Mouse (Mus musculus) urinary bladder, adult 18-20 months (tissue): ENCODE measurements around the gene Zfp866.

ENCODE experiments used
- DNase-seq, 2 experiments: peaks; one replicate each; pipeline ENCODE4 v3.0.0; 2022; ENCODE audit warnings: low spot score in 2 of 2, mixed read lengths in 2 of 2

The Zfp866 gene

DNA sequence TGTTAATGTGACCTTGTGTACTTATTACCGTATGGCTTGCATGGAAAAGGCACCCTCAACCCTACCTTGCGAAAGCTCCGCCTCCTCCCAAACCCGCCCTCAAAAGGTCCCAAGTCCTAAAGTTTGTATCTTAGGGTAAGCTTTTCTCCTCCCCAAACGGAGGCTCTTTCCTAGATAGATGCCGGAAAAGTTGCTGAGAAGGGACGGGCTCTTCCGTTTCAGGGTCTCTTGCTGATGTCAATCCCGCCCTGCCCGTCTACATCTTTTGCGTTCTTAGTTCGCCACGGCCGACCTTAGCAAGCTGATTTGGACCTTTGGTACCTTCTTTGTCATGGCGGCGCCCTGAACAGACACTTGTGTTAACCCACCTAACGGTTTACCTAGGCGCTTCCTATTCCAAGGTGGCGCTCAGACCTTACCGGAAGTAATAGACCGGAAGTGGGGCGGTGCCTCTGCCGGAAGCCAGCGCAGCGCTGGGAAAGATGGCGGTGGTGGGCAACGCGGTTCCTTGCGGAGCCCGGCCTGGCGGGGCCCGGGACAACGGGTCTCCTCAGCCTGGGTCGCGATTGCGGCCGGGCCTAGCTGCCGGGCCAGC, at the start of gene Zfp866, which contains the start of gene Atp13a1:
Gene Zfp866, minus strand, starts transcription at position 406 of the 595 bp plus-strand sequence.
Gene Atp13a1, plus strand, starts transcription at position 391 of the 595 bp plus-strand sequence.
- peak; percentile 82 for DNase-seq

- DNase-seq: no peak
These were observed 46.2 kb upstream of the Zfp866 start for GRCm38 (mm10) chr8:69837057-69837682.

GRCm38 (mm10) chr8:69832298-69832853, 41.4 kb upstream of the Zfp866 start, which contains the start of gene Pbx4:
Gene Pbx4 (plus strand): TSS chr8:69832491.
- peak; percentile 55 to 57 for DNase-seq

DNA sequence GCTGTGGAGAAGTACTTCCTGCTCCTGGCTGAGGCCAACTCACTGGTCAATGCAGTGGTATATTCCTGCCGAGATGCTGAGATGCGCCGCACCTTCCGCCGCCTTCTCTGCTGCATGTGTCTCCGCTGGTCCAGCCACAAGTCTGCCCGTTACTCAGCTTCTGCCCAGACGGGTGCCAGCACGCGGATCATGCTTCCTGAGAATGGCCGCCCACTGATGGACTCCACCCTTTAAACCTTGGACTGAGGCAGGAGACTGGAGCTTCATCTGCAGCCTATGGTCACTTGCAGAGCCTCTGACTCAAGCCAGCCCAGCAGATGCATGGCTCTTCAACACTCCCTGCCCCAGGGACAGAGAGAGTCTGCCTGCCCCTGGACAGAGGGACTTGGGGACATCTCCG, 35.4 kb upstream of the Zfp866 start:
- DNase-seq: no peak

DNA sequence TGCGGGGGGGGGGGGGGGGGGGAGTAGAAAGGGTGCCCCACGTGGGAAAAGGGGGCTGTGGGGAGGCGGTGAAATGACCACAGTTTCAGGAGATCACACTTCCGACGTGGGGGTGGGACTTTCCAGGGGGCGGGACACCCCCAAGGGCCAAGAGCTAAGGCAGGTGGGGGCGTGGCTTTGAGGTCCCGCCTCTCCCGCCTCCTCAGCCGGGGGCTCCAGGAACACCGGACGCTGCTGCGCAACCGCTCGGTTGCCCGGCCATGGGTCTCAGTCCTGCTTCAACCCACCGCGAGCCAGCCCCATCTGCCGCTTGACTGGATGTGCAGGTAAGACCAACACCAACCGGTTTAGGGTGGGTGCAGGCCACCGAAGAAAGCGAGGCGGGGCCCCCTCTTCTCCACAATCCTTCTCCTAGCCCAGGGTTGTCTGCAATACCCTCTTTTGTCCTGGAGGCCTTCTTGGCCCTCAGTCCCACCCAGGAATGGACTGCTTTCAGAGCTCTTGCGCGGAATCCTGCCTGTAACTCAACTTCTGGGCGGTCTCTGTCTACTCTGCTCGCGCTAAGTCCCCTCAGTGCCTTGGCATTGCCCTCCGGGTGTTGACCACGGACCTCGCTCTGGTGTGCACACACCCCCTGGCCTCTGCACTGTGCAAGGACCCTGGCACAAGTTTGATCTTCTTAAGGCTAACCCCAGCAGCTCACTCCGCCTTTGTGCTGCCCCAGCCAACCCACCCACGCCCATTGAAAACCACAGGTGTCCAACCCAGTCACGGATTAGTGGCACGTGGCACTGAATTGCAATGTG, 31.6 kb upstream of the Zfp866 start, which contains the start of gene Lpar2:
Gene Lpar2, plus strand, starts transcription at position 44 of the 806 bp plus-strand sequence.
- peak; percentile 59 to 63 for DNase-seq

GRCm38 (mm10) chr8:69821971-69822385, 31.0 kb upstream of the Zfp866 start:
- peak in 1 of 2 experiments; percentile 28 for DNase-seq

- no peak for DNase-seq
These were observed 29.5 kb upstream of the Zfp866 start for GRCm38 (mm10) chr8:69820466-69820865.

DNA sequence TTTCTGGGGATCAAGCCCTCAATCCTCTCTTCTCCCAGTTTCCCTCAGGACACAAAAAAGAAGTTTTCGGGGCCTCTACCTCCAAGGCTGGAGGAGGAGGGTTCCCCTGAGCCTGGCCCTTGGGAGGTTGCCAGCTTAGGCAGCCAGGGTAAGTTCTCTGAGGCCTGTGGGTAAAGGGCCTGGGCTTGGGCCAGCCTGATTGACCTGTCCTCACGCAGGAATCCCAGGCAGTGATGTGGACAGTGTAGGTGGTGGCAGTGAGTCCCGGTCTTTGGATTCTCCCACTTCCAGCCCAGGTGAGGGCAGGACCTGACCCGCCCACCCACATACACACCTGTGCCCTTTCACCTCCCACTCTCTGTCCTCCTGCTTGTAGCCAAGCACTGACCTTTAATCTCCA, 24.4 kb upstream of the Zfp866 start:
- DNase-seq: no peak

DNA sequence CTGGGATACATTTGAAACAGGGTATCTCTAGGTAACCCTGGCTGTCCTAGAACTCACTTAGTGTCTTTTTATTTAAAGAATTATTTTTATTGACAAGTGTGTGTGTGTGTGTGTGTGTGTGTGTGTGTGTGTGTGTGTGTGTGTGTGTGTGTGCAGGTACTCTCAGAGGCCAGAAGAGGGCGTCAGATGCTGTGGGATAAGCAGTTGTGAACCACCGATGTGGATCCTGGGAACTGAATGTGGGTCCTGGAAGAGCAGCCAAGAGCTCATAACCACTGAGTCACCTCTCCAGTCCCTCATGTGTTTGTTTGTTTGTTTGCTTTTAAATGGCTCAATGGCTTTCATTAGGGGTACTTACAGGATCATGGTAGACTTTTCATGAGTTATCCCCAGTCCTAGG, 23.9 kb upstream of the Zfp866 start:
- DNase-seq: no peak

GRCm38 (mm10) chr8:69809820-69810219, 18.8 kb upstream of the Zfp866 start:
- DNase-seq: no peak

- DNase-seq: no peak
These were observed 18.0 kb upstream of the Zfp866 start for GRCm38 (mm10) chr8:69808864-69809403.

GRCm38 (mm10) chr8:69808094-69808863, 17.3 kb upstream of the Zfp866 start, which contains the start of gene Gmip:
Gene Gmip (plus strand): TSS chr8:69808679.
- peak; percentile 74 to 81 for DNase-seq

DNA sequence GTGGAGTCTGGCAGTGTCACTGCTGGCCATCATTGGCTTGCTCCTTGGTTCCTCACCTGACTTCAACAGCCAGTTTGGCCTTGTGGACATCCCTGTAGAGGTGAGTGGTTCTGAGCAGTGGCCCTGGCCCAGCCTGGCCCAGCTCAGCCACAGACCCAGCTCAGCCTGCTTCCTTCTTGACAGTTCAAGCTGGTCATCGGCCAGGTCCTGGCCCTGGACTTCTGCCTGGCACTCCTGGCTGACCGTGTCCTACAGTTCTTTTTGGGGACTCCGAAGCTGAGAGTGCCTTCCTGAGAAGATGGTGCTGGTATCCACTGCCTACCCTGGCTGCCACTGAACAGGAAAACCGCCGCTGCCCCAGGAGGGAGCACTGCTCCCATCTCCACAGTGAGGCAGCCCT, 16.3 kb upstream of the Zfp866 start:
- DNase-seq: no peak

- DNase-seq: no peak
These were observed 14.5 kb upstream of the Zfp866 start for GRCm38 (mm10) chr8:69805491-69805890.

DNA sequence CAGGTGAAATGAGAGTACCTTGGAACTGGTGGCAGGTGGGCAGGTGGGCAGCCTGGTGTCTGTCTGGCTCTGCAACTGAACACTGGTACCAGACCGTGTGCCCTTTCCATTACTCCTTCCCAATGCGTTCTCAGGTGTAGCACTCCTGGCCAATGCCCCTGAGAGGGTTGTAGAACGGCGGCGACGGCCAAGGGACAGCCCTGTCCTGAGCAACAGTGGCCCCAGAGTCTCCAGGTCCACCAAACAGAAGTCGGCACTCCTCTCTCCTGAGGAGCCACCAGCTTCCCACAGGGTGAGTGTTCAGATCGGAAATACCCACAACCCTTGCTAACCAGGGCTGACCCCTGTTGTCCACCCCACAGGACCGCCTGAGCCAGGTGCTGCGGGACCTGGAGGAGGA, 14.1 kb upstream of the Zfp866 start:
- no peak for DNase-seq

GRCm38 (mm10) chr8:69804537-69804936, 13.6 kb upstream of the Zfp866 start:
- DNase-seq: no peak

DNA sequence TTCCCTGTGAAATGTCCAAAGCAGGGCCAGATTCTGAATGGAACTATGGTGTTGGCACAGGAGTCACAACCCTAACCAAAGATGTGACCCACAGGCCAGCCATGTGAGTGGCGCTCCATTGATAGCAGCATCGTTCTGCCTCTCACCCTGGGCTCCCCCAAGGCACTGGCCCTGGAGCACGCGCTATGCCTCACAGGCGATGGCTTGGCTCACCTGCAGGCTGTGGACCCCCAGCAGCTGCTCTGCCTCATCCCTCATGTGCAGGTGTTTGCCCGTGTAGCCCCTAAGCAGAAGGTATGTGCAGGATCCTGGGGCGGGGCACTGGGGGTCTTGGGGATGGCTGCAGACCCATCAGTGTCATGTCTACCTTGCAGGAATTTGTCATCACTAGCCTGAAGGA, 12.4 kb upstream of the Zfp866 start:
- DNase-seq: no peak

GRCm38 (mm10) chr8:69802216-69802615, 11.2 kb upstream of the Zfp866 start:
- DNase-seq: no peak

DNA sequence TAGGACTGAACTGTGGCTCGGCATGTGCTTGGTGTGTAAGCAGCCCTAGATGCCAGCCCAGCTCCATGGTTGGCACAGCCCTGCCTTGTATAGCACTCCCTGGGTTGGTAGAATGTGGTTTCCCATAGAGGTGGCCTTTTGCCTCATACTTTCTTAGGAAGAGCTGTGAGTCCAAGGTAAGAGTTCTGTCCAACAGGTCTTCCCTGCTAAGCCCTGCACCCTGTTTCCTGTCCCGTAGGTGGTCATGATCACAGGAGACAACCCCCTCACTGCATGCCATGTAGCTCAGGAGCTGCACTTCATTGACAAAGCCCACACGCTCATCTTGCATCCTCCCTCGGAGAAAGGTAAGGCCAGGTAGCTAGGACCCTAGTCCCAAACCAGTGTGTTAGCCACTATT, 10.8 kb upstream of the Zfp866 start:
- no peak for DNase-seq

- no peak for DNase-seq
These were observed 9.0 kb upstream of the Zfp866 start for GRCm38 (mm10) chr8:69799946-69800345.

DNA sequence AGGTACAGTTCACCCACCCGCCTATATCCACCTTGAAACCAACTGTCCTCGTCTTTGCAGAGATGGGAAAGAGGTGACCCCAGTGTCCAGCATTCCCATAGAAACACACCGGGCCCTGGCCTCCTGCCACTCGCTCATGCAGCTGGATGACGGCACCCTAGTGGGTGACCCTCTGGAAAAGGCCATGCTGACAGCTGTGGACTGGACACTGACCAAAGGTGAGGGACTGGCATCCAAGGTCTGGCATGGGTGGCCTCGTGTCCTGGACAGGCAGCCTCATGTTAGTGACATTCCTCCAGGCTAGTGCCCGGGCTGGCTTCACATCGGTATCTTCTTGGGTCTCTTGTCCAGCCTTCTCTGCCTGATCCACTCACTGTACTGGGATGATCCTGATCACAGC, 8.3 kb upstream of the Zfp866 start:
- no peak for DNase-seq
